Mouse (Mus musculus) MEL (cell line): ENCODE data around the gene Abcg3.

Experiments
- CHD2 ChIP-seq: IDR thresholded peaks from 2 replicates; pipeline ENCODE4 v1.6.1; 2011; ENCODE audit warnings: low read length, improper control_type of control experiment
- CTCF ChIP-seq, 3 experiments: IDR thresholded peaks in 2 of 3; conservative IDR thresholded peaks in 1 of 3; 2 replicates each; pipeline ENCODE4 v1.5.1; 2011 to 2012; ENCODE audit warnings: low read length in 3 of 3, low read depth in 2 of 3, mild to moderate bottlenecking in 2 of 3, improper control_type of control experiment in 1 of 3, inconsistent platforms in 1 of 3, mixed read lengths in 1 of 3, moderate library complexity in 1 of 3; ENCODE audit not compliant: control insufficient read depth in 1 of 3, insufficient read depth in 1 of 3, poor library complexity in 1 of 3, severe bottlenecking in 1 of 3
- ETS1 ChIP-seq: IDR thresholded peaks from 2 replicates; pipeline ENCODE4 v1.6.1; 2012; ENCODE audit warnings: low read depth, mild to moderate bottlenecking, inconsistent platforms, low read length, improper control_type of control experiment, moderate library complexity
- GATA1 ChIP-seq: IDR thresholded peaks from 2 replicates; pipeline ENCODE4 v1.6.1; 2011; ENCODE audit warnings: low read depth, low read length, improper control_type of control experiment
- JUND ChIP-seq: IDR thresholded peaks from 2 replicates; pipeline ENCODE4 v1.6.1; 2011; ENCODE audit warnings: low read depth, mild to moderate bottlenecking, improper control_type of control experiment, low read length
- MXI1 ChIP-seq: IDR thresholded peaks from 2 replicates; pipeline ENCODE4 v1.6.1; 2011; ENCODE audit warnings: mild to moderate bottlenecking, low read depth, low read length, improper control_type of control experiment
- POLR2A ChIP-seq, 2 experiments: IDR thresholded peaks; 2 replicates each; pipeline ENCODE4 v1.6.1; 2011 to 2012; ENCODE audit warnings: low read length in 2 of 2, mild to moderate bottlenecking in 2 of 2, control low read depth in 1 of 2, improper control_type of control experiment in 1 of 2, low read depth in 1 of 2, moderate library complexity in 1 of 2; ENCODE audit not compliant: control insufficient read depth in 1 of 2, insufficient read depth in 1 of 2, poor library complexity in 1 of 2
- POLR2AphosphoS2 ChIP-seq: IDR thresholded peaks from 2 replicates; pipeline ENCODE4 v1.6.1; 2011; ENCODE audit warnings: low read length, improper control_type of control experiment
- SMC3 ChIP-seq: IDR thresholded peaks from 2 replicates; pipeline ENCODE4 v1.6.1; 2011; ENCODE audit warnings: low read depth, low read length, improper control_type of control experiment
- TCF12 ChIP-seq: IDR thresholded peaks from 2 replicates; pipeline ENCODE4 v1.6.1; 2014; ENCODE audit warnings: low read depth, mild to moderate bottlenecking, inconsistent platforms, low read length, improper control_type of control experiment, moderate library complexity
- USF1 ChIP-seq: IDR thresholded peaks from 2 replicates; pipeline ENCODE4 v1.6.1; 2014; ENCODE audit warnings: low read depth, mild to moderate bottlenecking, inconsistent platforms, low read length, improper control_type of control experiment, moderate library complexity
- USF2 ChIP-seq, 2 experiments: IDR thresholded peaks; 2 replicates each; pipeline ENCODE4 v1.6.1; 2011 to 2012; ENCODE audit warnings: improper control_type of control experiment in 2 of 2, low read length in 2 of 2, borderline replicate concordance in 1 of 2, inconsistent platforms in 1 of 2, low read depth in 1 of 2, mild to moderate bottlenecking in 1 of 2; ENCODE audit not compliant: insufficient read depth in 1 of 2
- ZNF384 ChIP-seq: IDR thresholded peaks from 2 replicates; pipeline ENCODE4 v1.6.1; 2012; ENCODE audit warnings: low read depth, mild to moderate bottlenecking, inconsistent platforms, low read length, improper control_type of control experiment

GRCm38 (mm10) chr5:104989411-104989810, 6.9 kb upstream of the Abcg3 start:
- no peak for TF ChIP-seq CTCF (IDR thresholded peaks at IDR 0.05 in 2 of 3, conservative IDR thresholded peaks at IDR 0.05 in 1 of 3; ENCODE audit: control insufficient read depth in 1 of 3, insufficient read depth in 1 of 3, low read depth in 2 of 3, low read length in 3 of 3, poor library complexity in 1 of 3, severe bottlenecking in 1 of 3)
- TF ChIP-seq SMC3: no peak
- no peak for TF ChIP-seq MXI1
- no peak for TF ChIP-seq ZNF384
- TF ChIP-seq USF2 (IDR thresholded peaks at IDR 0.05; ENCODE audit: borderline replicate concordance in 1 of 2, insufficient read depth in 1 of 2, low read depth in 1 of 2, low read length in 2 of 2): no peak
- no peak for TF ChIP-seq JUND
- TF ChIP-seq POLR2AphosphoS2: no peak
- TF ChIP-seq USF1: no peak
- no peak for TF ChIP-seq TCF12
- no peak for TF ChIP-seq ETS1
- no peak for TF ChIP-seq CHD2
- TF ChIP-seq POLR2A (IDR thresholded peaks at IDR 0.05; ENCODE audit: control insufficient read depth in 1 of 2, insufficient read depth in 1 of 2, low read depth in 1 of 2, low read length in 2 of 2, poor library complexity in 1 of 2): no peak
- no peak for TF ChIP-seq GATA1
